Mouse (Mus musculus): ENCODE data around the gene Gypa.

Gypa gene

GRCm38 (mm10) chr8:80501283-80501682 is 7.7 kb downstream of the Gypa start:
- POLR2A ChIA-PET, result no interaction called here
- CTCF ChIA-PET, result no interaction called here

GRCm38 (mm10) chr8:80526382-80527355 is 33.1 kb downstream of the Gypa start:
- POLR2A ChIA-PET, result no interaction called here
- CTCF ChIA-PET, result no interaction called here

GRCm38 (mm10) chr8:80541836-80542235 is 48.3 kb downstream of the Gypa start:
- ChIA-PET POLR2A (no interaction called here), CTCF (no interaction called here)

GRCm38 (mm10) chr8:80550436-80550835 is 56.9 kb downstream of the Gypa start:
- ChIA-PET CTCF (no interaction called here), POLR2A (no interaction called here)

GRCm38 (mm10) chr8:80551303-80551702 is 57.7 kb downstream of the Gypa start:
- ChIA-PET CTCF (no interaction called here), POLR2A (no interaction called here)

- ChIA-PET POLR2A (no interaction called here), CTCF (no interaction called here)
Observed at GRCm38 (mm10) chr8:80554991-80555390, 61.4 kb downstream of the Gypa start.

Data from embryonic stem cell, embryonic (primary cell).